Mouse (Mus musculus): ENCODE results near the gene Spata16. TPM values are rescaled to one million over a fixed set of nuclear protein-coding genes. Genes with fewer than 3 reads are reported as not detected.

Gene Spata16
- polyA plus RNA-seq, 1 experiment: not detected

DNA sequence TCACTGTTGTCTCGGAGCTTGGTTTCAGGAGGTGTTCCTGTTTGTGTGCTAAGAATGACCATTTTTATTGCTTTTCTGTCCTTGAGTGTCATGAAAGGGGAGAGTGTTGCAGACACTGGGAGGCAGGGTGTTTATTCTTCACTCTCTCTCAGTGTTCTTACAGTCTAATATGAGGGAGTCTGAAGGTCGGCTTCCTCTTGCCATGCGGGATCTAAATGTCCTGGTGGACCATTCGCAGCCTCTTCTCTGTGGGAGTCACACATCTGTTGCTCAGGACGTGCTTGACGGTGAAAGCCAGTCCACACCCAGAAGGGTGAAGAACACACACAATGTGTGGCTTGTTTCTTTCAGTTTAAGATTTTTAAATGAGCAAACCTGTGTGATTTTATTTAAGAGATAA is 90.1 kb downstream of the Spata16 start:
- H3K4me1 ChIP-seq (ENCODE audit: control insufficient read depth, insufficient read depth, low read length): no peaks in the 10 kb centered on the region
- H3K4me3 ChIP-seq (ENCODE audit: insufficient read depth, low read length): no peak overlapping the region
- TF ChIP-seq CTCF (IDR thresholded peaks at IDR 0.05; ENCODE audit: low read depth, low read length): no peak
- TF ChIP-seq POLR2A (IDR thresholded peaks at IDR 0.05; ENCODE audit: borderline replicate concordance, low read depth, low read length): no peak
- H3K27ac ChIP-seq (ENCODE audit: insufficient read depth, low read depth, low read length): no peak overlapping the region

DNA sequence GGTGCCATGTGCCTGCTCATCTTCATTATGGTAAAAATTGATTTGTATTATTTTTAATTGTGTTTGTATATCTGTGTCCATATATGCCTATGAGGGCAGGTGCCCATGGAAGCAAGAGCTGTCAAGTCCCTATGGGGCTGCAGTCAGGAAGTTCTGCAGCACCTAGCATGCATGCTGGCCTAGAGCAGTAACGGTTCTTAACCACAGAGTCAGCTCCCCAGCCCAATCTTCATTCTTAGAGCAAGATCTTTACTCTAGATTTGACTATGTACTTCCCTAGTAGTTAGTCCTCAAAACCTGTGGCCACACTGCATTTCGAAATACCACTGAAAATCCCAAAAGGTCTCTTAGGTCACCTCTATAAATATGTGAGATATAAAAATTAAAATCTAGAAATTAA is 113.1 kb downstream of the Spata16 start:
- no peak for TF ChIP-seq CTCF (IDR thresholded peaks at IDR 0.05; ENCODE audit: low read depth, low read length)
- no peak for TF ChIP-seq POLR2A (IDR thresholded peaks at IDR 0.05; ENCODE audit: borderline replicate concordance, low read depth, low read length)
- H3K4me3 ChIP-seq (ENCODE audit: insufficient read depth, low read length): no peak overlapping the region
- no peaks in the 10 kb centered on the region for H3K4me1 ChIP-seq (ENCODE audit: control insufficient read depth, insufficient read depth, low read length)
- H3K27ac ChIP-seq (ENCODE audit: insufficient read depth, low read depth, low read length): no peak overlapping the region

DNA sequence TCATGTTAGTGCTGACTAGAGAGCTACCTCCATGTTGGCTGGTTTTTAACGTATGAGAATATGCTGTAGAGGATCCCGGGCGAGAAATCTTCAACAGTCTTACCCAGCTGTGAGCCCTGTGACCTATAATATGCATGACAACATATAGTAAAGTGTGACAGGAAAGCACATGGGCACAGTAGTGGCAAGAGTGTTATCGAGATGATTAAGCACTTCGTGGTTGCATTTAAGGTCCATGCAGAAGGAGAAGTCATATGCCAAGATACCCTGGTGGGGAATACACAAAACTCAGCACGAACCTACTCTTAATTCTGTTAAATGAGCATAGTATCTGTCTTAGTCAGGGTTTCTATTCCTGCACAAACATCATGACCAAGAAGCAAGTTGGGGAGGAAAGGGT is 115.0 kb downstream of the Spata16 start:
- TF ChIP-seq CTCF (IDR thresholded peaks at IDR 0.05; ENCODE audit: low read depth, low read length) (no peak), POLR2A (IDR thresholded peaks at IDR 0.05; ENCODE audit: borderline replicate concordance, low read depth, low read length) (no peak)
- no peak overlapping the region for H3K4me3 ChIP-seq (ENCODE audit: insufficient read depth, low read length)
- H3K27ac ChIP-seq (ENCODE audit: insufficient read depth, low read depth, low read length): no peak overlapping the region
- H3K4me1 ChIP-seq (ENCODE audit: control insufficient read depth, insufficient read depth, low read length): no peaks in the 10 kb centered on the region

DNA sequence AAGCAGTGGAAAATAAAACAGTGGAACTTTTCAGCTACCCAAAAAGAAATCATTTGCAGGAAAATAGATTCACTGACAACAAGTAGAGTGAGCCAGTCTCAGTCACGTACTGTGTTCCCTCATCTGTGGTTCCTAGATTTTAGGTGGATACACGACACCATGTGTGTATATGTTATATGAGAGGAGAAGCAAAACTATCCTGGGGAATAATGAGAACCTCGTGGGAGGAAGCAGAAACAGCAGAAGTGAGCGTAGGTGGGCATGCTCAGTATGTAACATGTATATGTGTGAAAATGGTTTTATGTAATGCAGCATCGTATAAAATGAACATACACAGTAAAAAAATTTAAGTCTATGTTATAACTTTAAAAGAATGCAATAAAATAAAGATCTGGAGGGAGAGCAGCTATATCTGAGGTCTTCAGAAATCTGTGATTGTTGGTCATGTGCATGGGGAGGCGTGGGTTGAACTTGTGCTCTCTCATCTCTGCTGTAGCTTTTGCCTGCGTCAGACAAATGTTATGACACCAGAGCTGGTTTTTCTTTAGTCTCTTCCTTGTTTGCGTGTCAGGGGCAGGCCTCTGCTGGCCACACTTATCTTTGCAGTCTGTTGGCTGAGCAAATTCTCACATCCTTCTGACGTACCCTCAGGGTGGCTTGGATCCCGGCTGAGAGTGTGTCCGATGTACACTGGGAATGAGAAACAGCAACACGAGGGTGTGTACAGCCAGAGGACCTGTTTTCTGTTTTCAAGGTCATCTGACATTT is 156.1 kb downstream of the Spata16 start:
- TF ChIP-seq CTCF (IDR thresholded peaks at IDR 0.05; ENCODE audit: low read depth, low read length) (no peak), POLR2A (IDR thresholded peaks at IDR 0.05; ENCODE audit: borderline replicate concordance, low read depth, low read length) (no peak)
- no peaks in the 10 kb centered on the region for H3K4me1 ChIP-seq (ENCODE audit: control insufficient read depth, insufficient read depth, low read length)
- H3K4me3 ChIP-seq (ENCODE audit: insufficient read depth, low read length): no peak overlapping the region
- H3K27ac ChIP-seq (ENCODE audit: insufficient read depth, low read depth, low read length): no peak overlapping the region

DNA sequence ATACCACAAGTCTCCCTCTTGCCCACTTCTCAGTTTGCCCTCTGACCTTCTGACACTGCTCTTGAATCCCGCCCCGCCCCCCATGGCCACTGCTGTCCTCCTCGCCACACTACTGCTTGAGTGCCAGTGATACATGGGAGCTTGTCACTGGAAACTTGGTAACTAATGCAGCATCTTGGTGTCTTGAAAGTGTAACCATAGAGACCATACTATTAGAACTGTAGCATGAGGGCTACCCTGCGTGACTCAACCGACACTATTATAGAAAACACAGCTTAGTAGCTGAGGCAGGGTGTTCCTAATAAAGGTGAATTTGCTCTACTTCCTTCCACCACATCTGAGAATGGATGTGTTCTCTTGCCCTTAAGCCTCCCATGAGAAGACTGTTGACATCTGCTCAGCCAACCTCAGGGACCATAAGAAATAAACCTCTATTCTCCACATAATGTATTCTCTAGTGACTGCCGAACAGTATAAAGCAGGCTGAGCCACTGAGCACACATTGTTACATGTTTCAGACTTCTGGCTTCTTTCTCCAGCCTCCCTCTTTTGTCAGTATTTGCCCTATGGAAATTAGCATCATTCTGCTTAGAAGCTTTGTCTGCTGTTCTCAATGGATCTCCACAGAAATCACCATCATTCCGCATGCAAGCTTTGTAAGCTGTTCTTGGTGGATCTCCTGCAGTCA is 158.6 kb downstream of the Spata16 start:
- TF ChIP-seq CTCF (IDR thresholded peaks at IDR 0.05; ENCODE audit: low read depth, low read length) (no peak), POLR2A (IDR thresholded peaks at IDR 0.05; ENCODE audit: borderline replicate concordance, low read depth, low read length) (no peak)

DNA sequence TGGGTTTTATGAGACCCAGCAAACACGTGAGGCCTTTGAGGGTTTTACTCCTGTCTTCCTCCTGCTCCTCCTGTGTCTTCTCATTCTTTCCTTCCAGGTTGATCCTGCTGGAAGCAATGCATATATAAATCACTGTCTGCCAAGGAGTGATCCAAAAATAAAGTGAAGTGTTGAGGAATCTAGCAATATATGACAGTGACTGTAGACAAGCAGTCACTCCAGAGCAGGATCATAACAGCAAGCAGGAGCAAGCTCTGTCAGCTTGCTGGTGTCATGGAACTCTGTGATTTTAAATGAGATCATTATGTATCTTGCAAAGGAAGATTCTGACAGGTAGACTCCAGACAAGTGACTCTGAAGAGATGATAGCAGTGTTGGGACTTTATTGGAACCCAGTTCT is 159.5 kb downstream of the Spata16 start:
- Histone ChIP-seq H3K4me3 (ENCODE audit: insufficient read depth, low read length) (no peak overlapping the region), H3K4me1 (ENCODE audit: control insufficient read depth, insufficient read depth, low read length) (no peaks in the 10 kb centered on the region), H3K27ac (ENCODE audit: insufficient read depth, low read depth, low read length) (no peak overlapping the region)
- TF ChIP-seq CTCF (IDR thresholded peaks at IDR 0.05; ENCODE audit: low read depth, low read length): no peak

More for the DNA sequence above, 158.6 kb downstream of the Spata16 start:
- H3K4me1 ChIP-seq (ENCODE audit: control insufficient read depth, insufficient read depth, low read length): no peaks in the 10 kb centered on the region
- H3K4me3 ChIP-seq (ENCODE audit: insufficient read depth, low read length): no peak overlapping the region
- no peak overlapping the region for H3K27ac ChIP-seq (ENCODE audit: insufficient read depth, low read depth, low read length)

DNA sequence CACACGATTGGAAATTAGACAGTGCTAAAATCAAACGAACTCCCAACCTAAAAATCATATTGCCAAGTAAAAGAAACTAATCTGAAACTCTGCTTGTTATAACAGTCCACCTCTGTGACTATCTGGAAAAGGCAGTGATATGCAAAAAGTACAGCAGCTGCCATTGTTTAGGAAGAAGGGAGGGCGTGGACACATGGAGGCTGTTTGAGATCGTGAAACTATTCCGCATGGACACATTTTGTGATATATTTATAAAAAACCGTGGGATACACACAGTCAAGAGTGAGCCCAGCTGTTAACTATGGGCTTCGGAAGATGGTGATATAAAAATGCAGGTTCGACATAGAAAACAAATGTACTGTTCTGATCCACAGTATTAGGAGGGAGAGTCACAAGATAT is 176.9 kb downstream of the Spata16 start:
- TF ChIP-seq CTCF (IDR thresholded peaks at IDR 0.05; ENCODE audit: low read depth, low read length): no peak
- no peak for TF ChIP-seq POLR2A (IDR thresholded peaks at IDR 0.05; ENCODE audit: borderline replicate concordance, low read depth, low read length)
- Histone ChIP-seq H3K27ac (ENCODE audit: insufficient read depth, low read depth, low read length) (no peak overlapping the region), H3K4me1 (ENCODE audit: control insufficient read depth, insufficient read depth, low read length) (no peaks in the 10 kb centered on the region), H3K4me3 (ENCODE audit: insufficient read depth, low read length) (no peak overlapping the region)

DNA sequence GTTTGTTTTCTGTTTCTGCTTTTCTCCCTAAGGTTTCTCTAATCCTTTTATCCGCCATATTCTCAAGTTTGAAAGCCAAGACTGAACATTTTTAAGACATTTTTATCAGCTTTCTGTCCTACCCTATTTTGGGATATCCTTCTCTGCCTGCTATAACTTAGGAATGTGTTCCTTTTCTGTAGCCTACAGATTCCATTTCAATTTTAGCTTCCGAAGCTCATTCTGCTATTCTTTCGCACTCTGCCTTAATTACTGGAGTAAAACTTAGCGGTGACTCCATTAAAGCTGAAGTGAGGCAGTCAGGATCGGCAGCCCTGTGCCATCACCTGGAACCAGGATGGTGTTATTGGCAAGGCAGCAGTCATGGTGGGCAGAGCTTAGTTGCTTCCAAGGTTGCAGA is 178.3 kb downstream of the Spata16 start:
- Histone ChIP-seq H3K4me3 (ENCODE audit: insufficient read depth, low read length) (no peak overlapping the region), H3K27ac (ENCODE audit: insufficient read depth, low read depth, low read length) (no peak overlapping the region), H3K4me1 (ENCODE audit: control insufficient read depth, insufficient read depth, low read length) (no peaks in the 10 kb centered on the region)
- no peak for TF ChIP-seq CTCF (IDR thresholded peaks at IDR 0.05; ENCODE audit: low read depth, low read length)
- no peak for TF ChIP-seq POLR2A (IDR thresholded peaks at IDR 0.05; ENCODE audit: borderline replicate concordance, low read depth, low read length)

DNA sequence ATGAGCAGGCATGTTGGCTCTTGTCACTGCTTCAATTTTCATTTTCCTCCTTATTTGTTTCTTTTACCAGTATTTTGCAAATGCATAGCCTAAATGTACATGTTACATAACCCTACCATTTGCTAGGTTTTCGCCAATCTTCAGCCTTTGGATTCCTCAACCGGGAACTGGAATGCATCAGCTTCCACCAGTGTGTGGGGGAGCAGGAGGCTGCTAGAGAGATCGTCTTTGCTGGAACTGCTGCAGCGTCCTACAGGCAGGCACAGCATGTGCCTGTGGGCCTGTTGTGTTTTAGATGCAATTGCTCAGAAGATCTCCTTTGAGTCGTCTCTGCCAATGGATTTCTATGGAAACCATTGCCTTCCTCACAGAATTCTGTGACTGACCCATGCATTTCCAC is 182.0 kb downstream of the Spata16 start:
- Histone ChIP-seq H3K4me3 (ENCODE audit: insufficient read depth, low read length) (no peak overlapping the region), H3K4me1 (ENCODE audit: control insufficient read depth, insufficient read depth, low read length) (no peaks in the 10 kb centered on the region), H3K27ac (ENCODE audit: insufficient read depth, low read depth, low read length) (no peak overlapping the region)
- TF ChIP-seq CTCF (IDR thresholded peaks at IDR 0.05; ENCODE audit: low read depth, low read length): no peak
- no peak for TF ChIP-seq POLR2A (IDR thresholded peaks at IDR 0.05; ENCODE audit: borderline replicate concordance, low read depth, low read length)
